Mouse (Mus musculus): ENCODE data around the gene Rnf11.
A peak's percentile ranks its signal among the peaks of the same experiment; 100 is the strongest.

Gene Rnf11

GRCm38 (mm10) chr4:109444951-109445350 lies 39.6 kb downstream of the Rnf11 start:
- no peak for DNase-seq (ENCODE audit: low read depth)

GRCm38 (mm10) chr4:109444471-109444870 lies 40.1 kb downstream of the Rnf11 start:
- no peak for DNase-seq (ENCODE audit: low read depth)

- no peak for DNase-seq (ENCODE audit: low read depth)
Observed at GRCm38 (mm10) chr4:109442649-109443048, 41.9 kb downstream of the Rnf11 start.

DNA sequence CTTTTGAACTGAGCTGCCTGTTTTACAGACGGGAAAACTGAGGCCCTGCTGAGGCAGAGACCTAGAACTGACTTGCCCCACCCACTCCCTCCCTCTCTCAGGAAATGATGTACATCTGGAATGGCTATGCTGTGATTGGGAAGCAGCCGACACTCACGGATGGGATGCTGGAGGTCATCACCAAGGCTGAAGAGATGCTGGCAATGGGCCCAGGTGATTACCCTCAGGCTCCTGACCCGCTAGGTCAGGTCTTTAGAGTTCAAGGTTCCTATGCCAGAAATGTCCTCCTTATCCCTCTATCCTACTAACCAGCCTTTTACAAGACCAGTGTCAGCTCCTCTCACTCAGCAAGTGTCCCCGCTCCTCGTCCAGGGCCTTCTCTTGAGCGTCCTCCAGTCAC lies 42.4 kb downstream of the Rnf11 start:
- DNase-seq (ENCODE audit: low read depth): no peak

DNA sequence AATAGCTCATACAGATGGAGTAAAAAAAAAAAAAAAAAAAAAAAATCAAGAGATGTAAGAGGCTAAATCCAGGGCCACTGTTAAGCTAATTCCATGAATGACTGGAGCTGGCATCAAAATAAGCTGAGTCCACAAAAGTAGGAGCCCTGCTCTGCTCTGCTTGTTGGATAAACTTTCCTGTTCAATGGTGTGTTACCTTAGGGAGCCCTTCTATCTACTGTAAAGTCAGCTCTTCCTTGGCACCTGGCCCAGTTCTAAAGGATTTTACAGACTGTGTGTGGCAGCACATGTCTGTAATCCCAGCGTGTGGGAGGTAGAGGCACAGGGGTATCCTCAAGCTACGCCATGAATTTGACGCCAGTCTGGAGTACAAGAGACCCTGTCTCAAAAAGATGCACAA lies 43.5 kb downstream of the Rnf11 start:
- DNase-seq (ENCODE audit: low read depth): no peak

GRCm38 (mm10) chr4:109440381-109440780 lies 44.1 kb downstream of the Rnf11 start:
- DNase-seq (ENCODE audit: low read depth): no peak

DNA sequence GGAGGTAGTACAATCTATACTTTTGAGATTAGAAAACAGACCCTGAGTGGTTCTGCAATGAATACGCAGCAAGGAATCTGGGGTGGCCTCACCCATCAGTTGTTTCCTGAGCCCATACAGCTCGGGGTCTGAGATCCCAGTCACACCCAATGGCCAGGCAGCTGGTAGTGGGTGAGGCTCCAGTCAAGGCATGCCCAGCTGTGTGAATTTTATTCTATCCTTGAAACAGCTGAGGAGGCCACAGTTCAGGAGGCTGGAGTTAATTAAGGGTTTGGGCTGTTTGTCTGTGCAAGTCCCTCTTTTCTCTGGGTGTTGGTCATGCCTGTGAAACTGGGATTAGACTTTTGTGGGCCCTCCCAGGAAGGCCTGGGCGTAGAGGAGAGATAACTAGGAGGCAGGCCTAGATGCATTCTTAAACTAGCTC lies 44.7 kb downstream of the Rnf11 start:
- DNase-seq (ENCODE audit: low read depth): no peak

DNA sequence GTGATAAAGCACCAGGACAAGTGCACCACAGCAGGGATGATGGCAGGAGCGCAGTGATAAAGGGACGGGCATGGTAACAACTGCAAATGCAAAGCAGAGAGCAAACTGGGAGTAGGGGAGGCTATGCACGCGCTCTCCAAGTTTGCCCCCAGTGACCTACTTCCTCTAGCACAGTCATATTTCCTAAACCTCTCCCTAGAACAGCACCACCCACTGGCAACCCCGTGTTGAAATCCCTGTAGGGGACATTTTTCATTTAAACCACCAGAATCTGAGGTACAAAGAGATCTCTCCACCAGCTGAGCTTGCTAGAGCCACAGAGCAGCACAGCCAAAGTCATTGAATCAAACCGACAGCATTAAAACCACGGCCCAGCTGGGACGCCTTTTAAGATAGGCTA lies 45.4 kb downstream of the Rnf11 start:
- peak; percentile 5 for DNase-seq (ENCODE audit: low read depth)

DNA sequence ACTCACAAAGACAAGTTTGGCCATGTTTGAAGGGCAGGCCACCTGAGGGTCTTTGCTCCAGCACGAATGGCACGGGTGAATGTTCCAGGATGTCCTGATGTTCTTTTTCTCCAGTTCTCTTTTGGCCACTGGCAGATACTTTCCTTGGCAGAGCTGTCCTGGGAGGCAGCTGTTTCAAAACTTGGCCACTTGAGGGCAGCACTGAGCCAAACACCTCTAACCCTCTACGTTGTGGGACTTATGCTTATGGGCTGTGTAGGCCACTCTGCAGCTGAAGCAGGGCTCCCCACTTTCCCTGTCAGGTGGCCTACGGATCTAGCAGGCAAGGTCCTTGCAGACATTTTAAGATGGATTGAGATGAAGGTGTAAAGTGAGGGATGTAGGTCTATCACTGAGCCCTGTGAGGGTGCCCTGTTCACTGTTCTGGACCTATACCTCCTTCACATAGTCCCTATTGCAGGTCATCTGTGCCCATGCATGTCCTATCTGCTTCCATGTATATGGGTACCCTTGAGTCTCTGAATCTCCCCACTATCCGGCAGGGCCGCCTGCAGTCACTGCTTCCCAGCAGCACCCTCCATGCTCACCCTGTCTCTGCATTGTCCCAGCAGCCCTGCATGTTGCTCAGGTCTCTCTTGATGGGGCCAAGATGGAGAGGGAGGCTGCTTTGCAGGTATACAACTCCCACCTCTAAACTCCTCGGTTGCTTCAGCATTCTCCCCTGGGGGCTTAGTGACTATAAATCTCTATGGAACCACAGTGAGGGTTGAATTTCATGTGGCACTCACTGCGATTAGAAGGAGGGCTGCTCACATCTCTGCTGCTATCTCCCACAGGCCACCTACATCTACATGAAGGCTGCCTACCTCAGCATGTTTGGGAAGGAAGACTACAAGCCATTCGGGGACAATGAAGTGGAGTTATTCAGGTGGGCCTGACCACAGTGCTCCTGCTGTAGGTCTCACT lies 46.3 kb downstream of the Rnf11 start:
- peak; percentile 76 for DNase-seq (ENCODE audit: low read depth)

- DNase-seq (ENCODE audit: low read depth): no peak
Observed at GRCm38 (mm10) chr4:109434256-109434655, 50.3 kb downstream of the Rnf11 start.

DNA sequence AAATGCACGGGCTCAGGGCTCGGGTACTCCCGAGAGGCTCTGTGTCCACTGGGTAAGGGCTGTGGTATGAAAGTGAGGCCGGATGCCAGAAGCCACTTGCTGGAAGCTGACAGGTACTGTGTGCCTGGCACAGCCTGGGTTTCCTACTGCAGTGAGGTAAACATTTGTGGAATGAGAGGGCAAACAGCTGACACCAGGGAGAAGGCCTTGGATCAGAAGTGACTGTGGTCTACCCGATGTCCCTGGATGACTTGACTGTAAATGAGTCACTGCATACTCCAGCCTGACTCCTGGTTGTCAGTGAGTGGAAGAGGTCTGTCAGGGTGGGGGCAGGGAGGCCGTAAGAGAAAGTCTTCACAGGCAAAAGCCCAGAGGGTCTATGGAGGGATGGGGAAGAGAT lies 50.9 kb downstream of the Rnf11 start:
- no peak for DNase-seq (ENCODE audit: low read depth)

DNA sequence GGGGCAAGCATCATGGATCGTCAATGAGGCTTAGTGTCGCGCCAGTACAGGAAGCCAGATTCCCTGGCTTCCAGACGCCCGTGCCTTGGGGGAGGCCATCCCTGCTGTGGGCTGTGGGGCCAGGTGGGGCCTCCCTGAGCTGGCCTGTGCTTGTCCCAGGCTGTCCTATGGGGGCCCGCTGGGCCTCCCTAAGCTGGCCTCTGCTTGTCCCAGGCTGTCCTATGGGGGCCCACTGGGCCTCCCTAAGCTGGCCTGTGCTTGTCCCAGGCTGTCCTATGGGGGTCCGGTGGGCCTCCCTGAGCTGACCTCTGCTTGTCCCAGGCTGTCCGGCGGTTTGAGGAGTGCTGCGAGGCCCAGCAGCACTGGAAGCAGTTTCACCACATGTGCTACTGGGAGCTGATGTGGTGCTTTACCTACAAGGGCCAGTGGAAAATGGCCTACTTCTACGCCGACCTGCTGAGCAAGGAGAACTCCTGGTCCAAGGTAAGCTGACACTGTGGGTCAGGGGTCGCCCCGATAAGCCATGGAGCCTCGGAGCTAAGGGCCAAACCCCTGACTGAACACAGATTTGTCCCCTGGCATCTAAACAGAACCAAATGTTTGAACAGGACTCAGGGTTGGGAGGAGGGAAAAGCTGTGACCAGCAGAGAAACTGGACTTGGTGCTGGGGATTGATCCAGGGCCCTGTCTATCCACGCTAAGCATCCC lies 51.7 kb downstream of the Rnf11 start:
- DNase-seq (ENCODE audit: low read depth): no peak

- peak; percentile 72 for DNase-seq (ENCODE audit: low read depth)
Observed at GRCm38 (mm10) chr4:109430854-109431253, 53.7 kb downstream of the Rnf11 start.

DNA sequence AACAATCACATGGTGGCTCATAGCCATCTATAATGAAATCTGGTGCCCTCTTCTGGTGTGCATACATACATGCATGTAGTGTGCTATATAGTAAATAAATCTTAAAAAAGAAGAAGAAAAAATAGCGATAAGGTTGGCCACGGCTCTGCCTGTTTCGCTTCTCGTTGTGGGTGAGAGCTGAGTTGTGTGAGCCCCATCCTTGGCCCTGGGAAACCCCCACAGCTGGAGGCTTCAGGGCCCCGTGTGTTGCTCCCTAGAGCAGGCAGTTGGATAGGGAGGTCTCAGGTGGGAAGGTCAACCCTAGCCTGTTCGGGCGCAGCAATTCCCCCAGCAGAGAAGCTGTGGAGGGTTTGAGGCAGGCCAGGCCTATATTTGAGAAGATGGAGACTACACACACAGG lies 54.3 kb downstream of the Rnf11 start:
- DNase-seq (ENCODE audit: low read depth): no peak

GRCm38 (mm10) chr4:109427058-109427457 lies 57.5 kb downstream of the Rnf11 start:
- DNase-seq (ENCODE audit: low read depth): no peak

DNA sequence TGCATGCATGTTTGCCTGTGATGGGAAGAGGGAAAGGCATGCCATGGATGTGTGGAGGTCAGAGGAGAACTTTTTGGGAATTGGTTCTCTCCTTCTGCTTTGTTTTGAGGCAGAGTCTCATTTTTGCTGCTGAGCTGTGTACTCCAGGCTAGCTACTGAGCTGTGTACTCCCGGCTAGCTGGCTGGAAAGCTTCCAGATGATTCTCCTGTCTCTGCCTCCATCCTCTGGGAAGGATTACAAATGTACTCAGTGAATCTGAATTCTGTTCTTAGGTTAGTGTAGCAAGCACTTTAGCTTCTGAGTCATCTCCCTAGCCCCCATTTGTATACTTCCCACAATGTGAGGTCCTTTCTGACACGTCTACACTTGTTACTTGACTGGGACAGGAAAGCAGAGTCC lies 61.1 kb downstream of the Rnf11 start:
- no peak for DNase-seq (ENCODE audit: low read depth)

- DNase-seq (ENCODE audit: low read depth): no peak
Observed at GRCm38 (mm10) chr4:109422436-109422835, 62.1 kb downstream of the Rnf11 start.

DNA sequence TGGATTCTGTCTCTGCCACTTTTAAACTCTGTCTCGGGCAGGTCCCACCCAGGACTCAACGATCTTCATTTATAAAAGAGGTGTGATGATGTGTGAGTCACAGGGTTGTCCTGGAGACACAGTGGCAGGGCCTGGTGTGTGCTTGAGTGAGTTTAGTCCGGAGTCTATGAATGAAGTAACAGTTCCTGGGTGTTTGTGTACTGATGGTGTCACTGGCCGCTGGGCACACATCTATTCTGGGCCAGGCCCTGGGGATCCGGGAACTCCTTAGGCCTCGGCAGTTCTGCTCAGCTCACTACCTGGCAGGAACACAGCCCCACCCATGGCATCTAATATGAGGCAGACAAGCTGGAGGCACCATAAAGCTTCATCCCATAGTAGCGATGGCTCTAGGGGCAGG lies 62.9 kb downstream of the Rnf11 start:
- no peak for DNase-seq (ENCODE audit: low read depth)

GRCm38 (mm10) chr4:109420138-109420795 lies 64.3 kb downstream of the Rnf11 start:
- DNase-seq (ENCODE audit: low read depth): peak; percentile 13

GRCm38 (mm10) chr4:109419563-109419962 lies 65.0 kb downstream of the Rnf11 start:
- no peak for DNase-seq (ENCODE audit: low read depth)

DNA sequence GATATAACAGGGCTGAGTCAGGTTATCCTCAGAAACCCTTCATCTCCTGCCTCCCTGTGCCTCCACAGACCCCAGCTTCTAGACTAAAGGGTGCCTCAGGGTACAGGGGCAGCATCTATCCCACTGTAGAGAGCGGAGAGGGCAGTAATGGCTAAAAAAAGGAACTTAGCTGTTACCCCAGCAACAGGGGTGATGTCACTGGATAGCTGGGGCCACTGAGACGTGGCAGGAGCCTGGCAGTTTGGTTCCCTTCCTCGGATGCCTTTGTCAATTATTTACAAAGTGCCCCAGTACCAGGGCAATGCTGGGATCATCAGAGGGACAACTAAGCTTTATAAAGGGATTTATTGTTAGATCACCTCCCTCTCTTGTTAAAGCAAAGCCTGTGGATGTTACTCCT lies 65.5 kb downstream of the Rnf11 start:
- no peak for DNase-seq (ENCODE audit: low read depth)

DNA sequence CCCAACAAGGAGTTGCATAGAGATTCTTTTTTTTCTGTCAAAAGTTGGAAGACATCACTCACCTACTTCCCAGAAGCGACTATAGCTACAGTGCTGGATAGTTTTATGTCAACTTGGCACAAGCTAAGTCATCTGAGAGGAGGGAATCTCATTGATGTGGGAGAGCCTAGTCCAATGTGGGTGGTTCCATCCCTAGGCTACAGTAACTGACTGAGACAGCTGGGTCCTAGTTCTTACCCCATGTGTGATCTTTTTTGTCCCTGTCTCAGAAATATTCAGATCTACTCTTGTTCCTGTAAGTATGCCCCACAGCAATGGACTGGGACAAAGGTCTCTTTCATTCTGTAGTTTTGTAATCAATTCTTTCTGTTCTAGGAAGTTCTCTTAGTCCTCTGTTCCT lies 66.5 kb downstream of the Rnf11 start:
- no peak for DNase-seq (ENCODE audit: low read depth)

DNA sequence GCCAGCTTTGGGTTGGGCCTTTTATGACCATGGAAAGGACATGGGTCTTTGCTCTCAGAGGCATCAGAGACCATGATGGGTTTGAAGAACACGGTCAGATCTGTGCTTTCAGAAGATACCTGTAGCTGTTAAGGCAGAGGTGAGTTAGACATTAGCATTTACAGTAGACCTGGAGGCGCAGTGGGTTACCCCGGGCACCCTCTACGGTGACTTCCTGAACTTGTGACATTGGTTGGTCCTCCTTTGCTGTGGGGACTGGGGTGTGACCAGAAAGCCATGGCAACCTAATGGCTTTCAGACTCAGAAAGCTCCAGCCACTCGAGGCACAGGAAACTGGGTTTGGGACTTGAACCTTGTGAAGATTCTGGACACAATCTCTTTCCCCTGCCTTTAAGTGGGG lies 72.3 kb downstream of the Rnf11 start:
- no peak for DNase-seq (ENCODE audit: low read depth)

All from induced T-regulatory cell, adult 2 months (primary cell).